Mouse (Mus musculus) ES-E14 (cell line): ENCODE results near the gene Zdhhc24. TPM values are rescaled to one million over a fixed set of nuclear protein-coding genes. Genes with fewer than 3 reads are reported as not detected.
"Not testable (repeated sequence)": the region's sequence is repeated elsewhere in the genome, so short reads cannot be mapped to it uniquely, and the experiment has no call there.

Experiments used
- DNase-seq: peaks from one replicate; pipeline ENCODE4 v3.0.0-alpha.2; 2013; ENCODE audit warnings: low read depth, low spot score
- H3K27ac ChIP-seq: 2 replicates; pipeline ENCODE4 v1.5.1; 2012; ENCODE audit warnings: low read depth, mild to moderate bottlenecking, low read length, moderate library complexity, mixed read lengths; ENCODE audit not compliant: poor library complexity, insufficient read depth, severe bottlenecking
- H3K36me3 ChIP-seq: 2 replicates; pipeline ENCODE4 v1.6.1; 2012; ENCODE audit warnings: mild to moderate bottlenecking, low read length, moderate library complexity, mixed read lengths; ENCODE audit not compliant: control insufficient read depth, poor library complexity, insufficient read depth, severe bottlenecking
- H3K4me1 ChIP-seq, 2 experiments: fragments of 150-350 bp in 1 of 2; sonication (generic) in 1 of 2; 2 replicates each; pipeline ENCODE4 v1.6.1; 2012; ENCODE audit warnings: low read length in 2 of 2, mild to moderate bottlenecking in 1 of 2, mixed read lengths in 1 of 2; ENCODE audit not compliant: control insufficient read depth in 2 of 2, insufficient read depth in 2 of 2, poor library complexity in 1 of 2
- H3K4me3 ChIP-seq, 2 experiments: fragments of 150-350 bp in 1 of 2; sonication (generic) in 1 of 2; 2 replicates each; pipeline ENCODE4 v1.5.1; 2012; ENCODE audit warnings: low read length in 2 of 2, low read depth in 1 of 2, mild to moderate bottlenecking in 1 of 2, mixed read lengths in 1 of 2; ENCODE audit not compliant: insufficient read depth in 1 of 2, poor library complexity in 1 of 2, severe bottlenecking in 1 of 2
- H3K9ac ChIP-seq: 2 replicates; pipeline ENCODE4 v1.6.1; 2012; ENCODE audit warnings: low read depth, mild to moderate bottlenecking, low read length, mixed read lengths; ENCODE audit not compliant: poor library complexity, insufficient read depth, severe bottlenecking
- H3K9me3 ChIP-seq: fragments of 150-350 bp; sonication (generic); 2 replicates; pipeline ENCODE4 v1.6.1; 2012; ENCODE audit warnings: low read depth, mild to moderate bottlenecking, low read length; ENCODE audit not compliant: control insufficient read depth, insufficient read depth
- CHD2 ChIP-seq: IDR thresholded peaks from 2 replicates; pipeline ENCODE4 v1.6.1; 2014; ENCODE audit warnings: mild to moderate bottlenecking, low read depth, low read length, inconsistent platforms
- HCFC1 ChIP-seq: IDR thresholded peaks from 2 replicates; pipeline ENCODE4 v1.6.1; 2012; ENCODE audit warnings: low read length, inconsistent platforms, borderline replicate concordance; ENCODE audit not compliant: insufficient read depth
- MAFK ChIP-seq: IDR thresholded peaks from 2 replicates; pipeline ENCODE4 v1.6.1; 2014; ENCODE audit warnings: mild to moderate bottlenecking, low read depth, low read length, inconsistent platforms; ENCODE audit not compliant: insufficient read depth
- ZC3H11A ChIP-seq: IDR thresholded peaks from 2 replicates; pipeline ENCODE4 v1.6.1; 2012; ENCODE audit warnings: low read depth, mild to moderate bottlenecking, inconsistent platforms, low read length, borderline replicate concordance
- ZNF384 ChIP-seq: IDR thresholded peaks from 2 replicates; pipeline ENCODE4 v1.6.1; 2012; ENCODE audit warnings: low read depth, low read length, inconsistent platforms
- in situ Hi-C, 2 experiments: fragments of 600-800 bp; cut with MboI; formaldehyde crosslinking; loops; one replicate each; pipeline ENCODE4 v1.15.1; 2025; ENCODE audit warnings: low sequenced_read_pairs in 2 of 2, inconsistent platforms in 1 of 2; ENCODE audit not compliant: unreplicated experiment in 2 of 2
- total RNA-seq: library from RNA; depleted of rRNA; stranded (reverse); fragments of 300-350 nt; gene quantifications from 2 replicates; pipeline ENCODE4 v1.2.3, GENCODE M21; 2012

Gene Zdhhc24
- total RNA-seq, 1 experiment = 12.4 TPM

DNA sequence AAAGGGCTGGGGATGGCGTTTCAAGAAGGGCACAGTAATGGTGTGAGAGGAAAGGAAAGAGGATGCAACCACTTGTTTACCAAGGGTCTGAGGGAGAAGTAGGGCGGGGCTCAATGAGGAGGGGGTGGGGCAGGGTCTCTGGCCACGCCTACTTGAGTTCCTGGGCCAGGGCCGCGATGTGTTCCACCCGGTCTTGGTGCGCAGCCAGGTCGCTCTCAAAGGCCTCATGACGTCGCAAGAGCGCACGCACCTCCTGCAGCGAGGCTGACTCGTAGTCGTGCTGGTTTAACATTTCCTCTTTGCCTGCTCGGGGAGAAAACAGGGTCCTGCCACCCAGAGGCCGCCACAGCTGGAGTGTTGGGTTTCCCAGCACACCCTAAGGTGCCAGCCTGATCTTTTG lies 13.3 kb upstream of the Zdhhc24 start:
- Histone ChIP-seq H3K9ac (peak overlapping the region; percentile 23; the same call in 1 of the 2 replicates), H3K27ac (no peak overlapping the region), H3K9me3 (no peaks in the 10 kb centered on the region), H3K4me1 (peaks cover 2 to 13% of the 10 kb centered on the region in 2 experiments; a peak in 2 of 4 replicates), H3K4me3 (peak overlapping the region; percentile 4 to 31; a peak in 2 of 4 replicates), H3K36me3 (no peaks in the 10 kb centered on the region; the same call in 1 of the 2 replicates)
- no peak for TF ChIP-seq ZNF384
- TF ChIP-seq CHD2 = no peak
- TF ChIP-seq ZC3H11A = no peak
- TF ChIP-seq MAFK = no peak
- no peak for TF ChIP-seq HCFC1
- peak; percentile 77 for DNase-seq
- in situ Hi-C loops = no loop called here

DNA sequence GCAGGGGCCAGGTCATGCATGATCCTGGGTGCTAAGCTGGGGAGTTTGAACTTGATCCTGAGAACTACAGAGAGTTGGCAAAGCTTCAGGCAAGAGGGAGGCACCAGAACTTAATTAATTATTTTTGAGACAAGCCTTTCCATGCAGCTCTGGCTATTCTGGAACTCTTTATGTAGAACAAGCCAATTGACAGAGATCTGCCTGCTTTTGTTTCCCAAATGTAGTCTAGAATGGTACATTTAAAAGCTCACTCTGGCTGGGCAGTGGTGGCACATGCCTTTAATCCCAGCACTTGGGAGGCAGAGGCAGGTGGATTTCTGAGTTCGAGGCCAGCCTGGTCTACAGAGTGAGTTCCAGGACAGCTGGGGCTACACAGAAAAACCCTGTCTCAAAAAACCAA lies 3.9 kb upstream of the Zdhhc24 start:
- H3K27ac ChIP-seq, in situ Hi-C loops, H3K9me3 ChIP-seq, H3K4me3 ChIP-seq, H3K9ac ChIP-seq, H3K36me3 ChIP-seq, DNase-seq: not testable (repeated sequence)
- H3K4me1 ChIP-seq = peaks cover 2 to 16% of the 10 kb centered on the region in 2 experiments; a peak in 3 of 4 replicates

DNA sequence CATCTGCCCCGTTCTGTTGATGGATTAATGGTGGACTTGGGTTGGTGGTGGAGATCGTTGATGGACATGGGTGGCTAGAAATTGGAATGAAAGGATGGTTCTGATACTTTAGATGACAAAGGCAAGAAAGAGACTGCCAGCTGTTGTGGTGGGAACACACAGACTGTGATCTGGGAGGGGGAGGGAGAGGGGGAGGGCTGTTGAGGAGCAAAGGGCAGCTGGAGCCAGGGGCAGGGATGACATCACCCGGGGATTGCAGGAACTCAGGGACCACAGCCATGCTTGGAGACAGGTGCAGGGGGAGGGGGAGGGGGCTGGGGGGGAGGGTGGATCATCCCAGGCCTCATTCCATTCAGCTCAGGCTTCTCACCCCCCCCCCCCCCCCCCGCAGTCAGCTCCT lies 2.2 kb upstream of the Zdhhc24 start:
- peaks cover 2 to 22% of the 10 kb centered on the region in 2 experiments; a peak in 3 of 4 replicates for H3K4me1 ChIP-seq
- no peaks in the 10 kb centered on the region for H3K9me3 ChIP-seq
- no peak overlapping the region for H3K4me3 ChIP-seq
- no peaks in the 10 kb centered on the region for H3K36me3 ChIP-seq
- TF ChIP-seq ZC3H11A = no peak
- TF ChIP-seq HCFC1 = no peak
- no peak for TF ChIP-seq ZNF384
- no peak for TF ChIP-seq MAFK
- TF ChIP-seq CHD2 = no peak
- H3K9ac ChIP-seq = no peak overlapping the region
- no peak for DNase-seq
- H3K27ac ChIP-seq = no peak overlapping the region
- in situ Hi-C loops = no loop called here

DNA sequence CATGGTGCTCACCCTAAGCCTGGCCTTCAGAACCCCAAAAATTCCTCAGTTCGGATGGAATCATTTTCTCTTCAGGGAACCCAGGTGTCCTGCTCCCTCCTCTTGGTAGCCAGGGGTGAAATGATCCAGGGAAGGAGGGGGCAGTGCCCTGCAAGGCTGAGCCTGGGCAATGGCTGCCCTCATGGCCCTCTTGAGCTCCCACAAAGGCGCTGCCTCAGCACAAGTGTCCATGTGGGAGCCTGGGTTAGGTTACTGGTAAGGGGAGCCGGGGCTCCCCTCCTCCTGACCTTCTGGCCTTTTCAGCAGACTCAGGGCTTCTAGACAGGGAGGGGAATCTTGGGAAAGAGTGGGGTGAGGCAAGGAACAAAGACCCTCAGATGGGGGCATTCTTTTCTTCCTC lies 1.7 kb upstream of the Zdhhc24 start:
- DNase-seq = no peak
- Histone ChIP-seq H3K9me3 (no peaks in the 10 kb centered on the region), H3K27ac (no peak overlapping the region), H3K4me1 (peaks cover 2 to 22% of the 10 kb centered on the region in 2 experiments; a peak in 3 of 4 replicates), H3K36me3 (no peaks in the 10 kb centered on the region), H3K9ac (no peak overlapping the region), H3K4me3 (no peak overlapping the region)
- in situ Hi-C loops = no loop called here
- TF ChIP-seq ZNF384 (no peak), MAFK (peak; percentile 39; the same call in 1 of the 2 replicates), ZC3H11A (no peak), HCFC1 (no peak)

DNA sequence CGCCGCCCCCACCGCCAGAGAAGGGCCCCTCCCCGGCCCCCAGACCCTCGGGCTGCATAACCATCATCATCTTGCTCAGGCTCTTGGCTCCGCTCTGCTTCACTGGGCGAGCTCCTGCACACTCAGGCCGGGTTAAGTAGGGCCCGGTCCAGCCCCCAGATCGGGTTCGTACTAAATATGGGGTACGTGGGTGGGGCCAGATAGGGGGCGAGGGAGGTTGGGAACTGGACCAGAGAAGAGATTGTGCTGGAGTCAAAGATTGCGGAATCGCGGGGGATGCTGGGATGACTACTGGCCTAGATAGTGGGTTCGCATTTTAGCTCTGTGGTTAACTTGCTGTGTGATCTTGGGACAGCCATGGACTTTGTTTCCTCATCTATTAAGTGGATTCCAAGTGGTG lies 683 bp upstream of the Zdhhc24 start, which contains the start of gene Actn3:
TSS of gene Actn3 (minus strand) at position 125 of the 400 bp plus-strand sequence.
- Histone ChIP-seq H3K9ac (peak within 1 kb of the TSS; percentile 92), H3K27ac (peak within 1 kb of the TSS; percentile 14; the same call in 1 of the 2 replicates), H3K36me3 (peaks cover 2% of the 10 kb centered on the region; the same call in 1 of the 2 replicates), H3K4me1 (peaks cover 2 to 22% of the 10 kb centered on the region in 2 experiments; a peak in 3 of 4 replicates), H3K4me3 (peak within 1 kb of the TSS; percentile 92 to 99), H3K9me3 (no peaks in the 10 kb centered on the region)
- no peak for TF ChIP-seq CHD2
- TF ChIP-seq MAFK = no peak
- no peak for TF ChIP-seq ZC3H11A
- no peak for TF ChIP-seq ZNF384
- no peak for TF ChIP-seq HCFC1
- DNase-seq = no peak
- in situ Hi-C loops = no loop called here
